Mouse (Mus musculus): ENCODE data around the gene Adarb2.
"Not testable (repeated sequence)": the region's sequence is repeated elsewhere in the genome, so short reads cannot be mapped to it uniquely, and the experiment has no call there.

Gene Adarb2

DNA sequence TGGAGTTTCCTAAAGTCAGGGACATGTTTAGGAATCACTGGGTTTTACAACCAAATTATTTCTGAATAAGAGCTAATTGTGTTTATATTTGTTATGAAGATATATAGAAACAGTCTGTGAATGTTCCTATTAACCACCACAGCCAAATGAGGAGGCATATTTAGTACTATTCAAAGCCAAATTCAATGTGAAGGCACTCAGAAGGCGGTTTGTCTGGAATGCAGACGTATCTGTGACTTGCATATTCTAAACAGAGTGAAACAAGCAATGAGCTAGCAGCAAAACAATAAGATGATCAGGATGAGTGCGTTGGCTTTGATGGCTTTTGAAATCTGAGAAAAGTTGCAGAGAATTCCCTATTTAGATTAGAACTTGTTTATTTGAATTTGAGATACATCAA, 387.8 kb downstream of the Adarb2 start:
- no peak for DNase-seq (ENCODE audit: low spot score)

DNA sequence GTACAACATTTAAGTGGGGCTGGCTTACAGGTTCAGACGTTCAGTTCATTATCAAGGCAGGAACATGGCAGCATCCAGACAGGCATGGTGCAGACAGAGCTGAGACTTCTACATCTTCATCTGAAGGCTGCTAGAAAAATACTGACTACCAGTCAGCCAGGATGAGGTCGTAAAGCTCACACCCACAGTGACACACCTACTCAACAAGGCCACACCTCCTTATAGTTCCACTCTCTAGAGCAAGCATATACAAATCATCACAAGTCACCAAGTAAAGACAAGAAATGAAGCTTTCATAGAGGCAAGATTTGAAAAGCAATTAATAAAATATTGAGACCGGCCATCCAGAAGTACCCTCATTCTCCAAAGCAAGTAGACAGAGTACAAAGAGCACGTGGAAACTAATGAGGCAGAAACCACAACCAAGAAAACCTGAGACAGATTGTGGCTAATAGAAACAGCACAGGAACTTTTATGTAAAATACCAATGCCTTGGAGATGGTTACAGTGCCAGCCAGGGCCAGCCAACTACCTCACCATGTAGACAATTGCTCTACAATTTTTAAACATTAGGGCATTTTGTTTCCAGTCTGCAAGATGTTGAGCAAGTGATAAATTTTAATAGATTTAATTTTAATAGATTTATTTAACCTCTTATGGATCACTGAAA, 394.4 kb downstream of the Adarb2 start:
- DNase-seq (ENCODE audit: low spot score) = no peak

DNA sequence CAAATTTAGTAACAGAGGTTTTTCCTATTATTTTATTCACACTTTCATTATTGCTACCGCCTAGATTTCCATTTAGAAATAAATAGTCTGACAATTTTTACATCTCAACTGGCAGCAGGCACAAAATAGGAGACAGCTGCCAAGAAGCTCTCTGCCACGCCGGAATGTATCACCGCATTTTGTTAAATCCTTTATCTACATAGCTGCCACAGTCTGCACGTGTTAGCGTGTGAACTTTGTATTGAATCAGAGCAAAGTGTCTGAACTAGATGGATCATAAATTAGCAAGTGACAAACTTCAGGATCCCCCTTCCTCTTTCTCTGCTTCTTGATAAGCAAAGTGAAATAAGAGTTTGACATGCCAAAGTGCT, 395.0 kb downstream of the Adarb2 start:
- no peak for DNase-seq (ENCODE audit: low spot score)

DNA sequence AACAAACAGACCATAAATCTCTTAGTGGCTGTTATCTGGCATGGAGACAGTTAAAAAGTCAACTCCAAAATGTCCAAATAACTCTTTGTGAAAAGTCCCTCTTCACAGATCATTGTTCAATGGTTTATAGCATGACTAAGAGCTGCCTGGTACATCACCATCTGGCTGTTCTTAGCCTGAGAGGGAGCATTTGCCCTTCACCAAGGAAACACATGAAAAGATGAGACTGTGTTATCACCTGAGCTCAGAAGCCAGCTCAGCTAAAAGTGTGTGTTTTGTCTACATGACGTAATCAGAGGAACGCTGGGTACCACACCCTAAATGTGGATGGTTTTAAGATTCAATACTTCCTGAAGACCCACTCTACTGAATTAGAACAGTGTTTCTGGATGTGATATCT, 403.0 kb downstream of the Adarb2 start:
- DNase-seq (ENCODE audit: low spot score) = no peak

DNA sequence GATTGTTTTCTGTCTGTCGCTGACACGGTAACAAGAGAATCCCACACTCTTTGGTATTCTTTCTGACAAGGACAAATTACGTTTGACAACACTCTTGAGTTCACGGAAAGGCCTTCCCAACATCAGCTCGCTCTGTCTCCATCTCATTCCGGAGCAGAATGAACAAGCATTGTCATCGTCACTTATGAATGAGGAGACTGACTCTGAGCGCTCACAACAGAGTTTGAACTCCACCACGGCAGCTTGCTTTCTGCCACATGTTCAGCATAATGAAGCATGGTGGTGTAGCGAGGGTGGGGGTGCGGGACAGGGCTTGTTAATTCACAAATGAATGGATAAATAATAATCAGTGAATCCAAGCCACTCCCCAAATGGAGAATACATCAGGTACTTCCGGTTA, 405.4 kb downstream of the Adarb2 start:
- no peak for DNase-seq (ENCODE audit: low spot score)

DNA sequence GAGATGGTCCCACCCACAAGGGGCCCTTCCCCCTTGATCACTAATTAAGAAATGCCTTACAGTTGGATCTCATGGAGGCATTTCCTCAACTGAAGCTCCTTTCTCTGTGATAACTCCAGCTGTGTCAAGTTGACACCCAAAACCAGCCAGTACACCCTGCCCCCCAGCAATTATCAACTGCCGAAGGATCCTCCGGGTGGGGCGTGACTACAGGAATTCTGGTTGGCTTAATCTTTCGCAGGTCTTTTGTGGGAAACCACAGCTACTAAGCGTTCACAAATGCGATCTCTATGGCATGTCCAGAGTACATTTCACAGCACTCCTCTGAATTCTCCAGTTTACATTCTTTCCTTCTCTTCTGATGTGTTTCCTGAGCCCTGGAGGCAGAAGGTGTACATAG, 406.3 kb downstream of the Adarb2 start:
- DNase-seq (ENCODE audit: low spot score) = not testable (repeated sequence)

DNA sequence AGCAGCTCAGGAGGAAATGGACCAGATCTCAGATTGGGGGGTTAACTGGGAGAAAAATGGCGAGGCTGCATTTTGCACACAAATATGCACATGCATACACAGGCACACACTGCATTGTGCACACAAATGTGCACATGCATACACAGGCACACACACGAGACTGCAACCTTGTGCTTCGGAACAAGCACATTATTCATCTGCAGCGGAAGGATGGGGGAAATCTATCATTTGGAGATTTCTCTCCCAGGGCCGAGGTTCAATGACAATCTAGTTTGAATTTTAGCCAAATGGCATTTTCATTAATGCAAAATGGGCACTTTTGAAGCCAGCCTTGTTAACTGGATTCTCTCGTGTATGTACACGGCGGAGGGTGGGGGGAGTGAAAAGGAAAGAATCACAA, 408.3 kb downstream of the Adarb2 start:
- no peak for DNase-seq (ENCODE audit: low spot score)

DNA sequence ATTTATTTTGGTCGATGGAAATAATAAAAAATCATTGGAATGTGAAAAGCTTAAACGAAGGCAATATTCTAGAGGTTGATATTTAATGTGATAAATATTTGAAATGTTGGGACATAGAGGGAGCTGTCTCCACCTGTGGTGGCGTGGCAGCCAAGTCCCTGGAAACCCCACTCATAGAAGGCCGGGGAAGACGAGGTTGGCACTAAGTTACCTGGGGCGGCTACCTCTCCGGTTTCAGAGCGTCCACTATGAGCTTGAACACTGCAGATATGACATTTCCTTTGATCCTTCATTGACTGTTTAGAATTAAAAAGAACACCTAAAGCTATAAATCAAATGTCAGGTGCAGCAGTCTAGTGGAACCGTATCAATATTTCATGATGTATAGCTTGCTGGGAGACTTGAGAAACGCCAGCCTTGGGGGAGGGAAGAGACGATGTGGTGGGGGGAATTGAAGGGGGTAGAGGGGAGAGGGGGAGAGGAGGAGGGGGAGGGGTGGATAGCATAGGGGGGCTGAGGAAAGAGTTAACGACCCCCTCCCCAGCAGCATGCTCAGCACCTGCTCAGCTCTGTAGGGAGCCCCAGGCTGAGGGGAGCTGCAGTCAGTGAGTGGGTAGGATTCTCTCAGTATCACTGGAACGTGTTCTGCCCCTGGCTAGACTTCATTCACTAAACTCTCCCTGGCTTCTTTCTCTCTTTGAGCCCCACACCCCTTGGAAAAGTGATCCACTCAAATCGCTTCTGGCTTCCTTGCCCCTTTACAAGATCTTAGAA, 410.1 kb downstream of the Adarb2 start:
- DNase-seq (ENCODE audit: low spot score) = no peak

DNA sequence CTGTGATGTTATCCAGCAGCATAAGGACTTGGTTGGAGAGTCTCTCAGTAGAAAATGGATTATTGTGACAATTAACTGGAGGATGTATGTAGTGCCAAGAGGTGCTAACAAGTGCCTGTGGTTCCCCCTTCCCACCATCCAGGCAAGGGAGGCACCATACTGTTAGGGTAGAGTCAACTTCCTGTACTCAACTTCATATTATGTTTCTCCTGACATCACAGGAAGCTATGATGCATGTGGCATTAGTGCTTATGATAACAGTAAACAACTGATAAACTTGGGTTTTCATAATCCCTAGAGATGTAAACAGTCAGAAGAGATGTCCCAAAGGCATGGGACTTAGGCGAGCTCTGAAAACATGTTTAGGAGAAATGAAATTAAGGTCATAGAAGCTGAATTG, 414.0 kb downstream of the Adarb2 start:
- no peak for DNase-seq (ENCODE audit: low spot score)

DNA sequence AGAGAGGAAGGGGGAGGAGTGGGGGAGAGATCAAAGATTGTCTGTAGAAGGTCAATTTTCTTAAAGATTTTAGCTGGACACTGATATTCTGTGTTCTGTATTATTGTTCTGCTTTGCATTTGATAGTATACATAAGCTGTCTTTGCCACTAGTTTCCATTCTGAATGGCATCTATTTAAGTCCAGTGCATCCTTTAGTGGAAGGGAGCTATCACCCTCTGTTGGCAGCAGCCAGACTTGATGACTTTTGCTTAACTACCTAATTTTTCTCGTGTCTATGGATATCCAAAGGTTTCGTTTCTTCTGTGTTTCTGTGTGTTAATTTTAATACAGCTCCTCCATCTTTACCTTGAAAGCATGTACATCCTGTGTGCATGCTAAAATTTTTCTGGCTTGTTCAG, 419.6 kb downstream of the Adarb2 start:
- no peak for DNase-seq (ENCODE audit: low spot score)

DNA sequence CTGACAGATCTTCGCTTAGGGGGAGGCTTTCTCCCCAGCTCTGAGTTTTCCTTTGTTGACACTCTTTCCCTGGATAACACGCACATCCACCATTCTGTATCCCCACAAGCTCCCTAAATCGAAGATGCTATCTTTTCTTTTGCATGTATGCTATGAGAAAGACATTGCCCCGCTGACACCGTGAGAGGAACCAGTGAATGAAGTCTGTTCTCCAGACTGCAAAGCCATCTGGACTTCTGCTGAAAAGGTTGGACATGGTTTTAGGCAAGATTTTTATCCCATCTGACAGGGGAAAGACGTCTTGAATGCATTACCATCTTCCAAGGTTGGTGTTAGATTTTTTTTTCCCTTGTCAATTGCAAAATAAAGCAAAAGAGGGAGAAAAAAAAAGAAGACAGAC, 426.9 kb downstream of the Adarb2 start:
- DNase-seq (ENCODE audit: low spot score) = no peak

DNA sequence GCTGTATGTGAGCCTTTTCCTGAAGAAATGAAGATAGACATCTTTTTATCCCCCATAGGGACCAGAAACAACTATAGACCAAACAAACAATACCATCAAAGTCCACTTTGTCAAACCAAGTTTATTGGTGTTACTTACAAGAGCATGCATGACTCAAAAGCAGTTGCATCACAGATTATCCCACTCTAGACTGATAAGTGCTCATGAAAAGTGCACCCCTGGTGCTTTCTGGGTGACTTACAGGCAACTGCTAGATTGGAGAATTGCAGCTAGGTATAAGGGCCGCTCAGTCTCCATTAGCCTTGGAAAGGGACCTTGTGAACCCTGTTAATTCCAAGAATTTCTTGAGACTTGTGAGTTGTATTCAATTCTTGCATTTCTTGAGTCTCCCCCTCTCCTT, 429.0 kb downstream of the Adarb2 start:
- DNase-seq (ENCODE audit: low spot score) = no peak

DNA sequence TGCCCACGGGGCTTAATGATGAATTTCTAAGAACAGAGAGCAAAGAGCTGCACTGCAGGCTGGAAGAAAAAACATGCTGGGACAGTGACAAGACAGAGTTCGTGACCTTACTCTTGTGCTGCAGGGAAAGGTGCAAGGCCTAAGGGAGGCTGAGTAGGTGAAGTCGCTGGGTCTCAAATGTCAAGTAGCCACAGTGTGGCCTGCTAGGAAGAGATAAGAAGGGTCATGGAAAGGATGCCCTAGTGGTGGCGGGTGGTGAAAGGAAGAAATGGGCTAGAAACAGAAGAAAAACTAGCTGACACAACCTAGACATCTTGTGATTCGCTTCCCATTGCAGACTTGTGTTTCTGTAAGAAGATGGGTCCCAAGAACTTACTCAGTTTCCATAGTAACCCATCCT, 429.4 kb downstream of the Adarb2 start:
- no peak for DNase-seq (ENCODE audit: low spot score)

DNA sequence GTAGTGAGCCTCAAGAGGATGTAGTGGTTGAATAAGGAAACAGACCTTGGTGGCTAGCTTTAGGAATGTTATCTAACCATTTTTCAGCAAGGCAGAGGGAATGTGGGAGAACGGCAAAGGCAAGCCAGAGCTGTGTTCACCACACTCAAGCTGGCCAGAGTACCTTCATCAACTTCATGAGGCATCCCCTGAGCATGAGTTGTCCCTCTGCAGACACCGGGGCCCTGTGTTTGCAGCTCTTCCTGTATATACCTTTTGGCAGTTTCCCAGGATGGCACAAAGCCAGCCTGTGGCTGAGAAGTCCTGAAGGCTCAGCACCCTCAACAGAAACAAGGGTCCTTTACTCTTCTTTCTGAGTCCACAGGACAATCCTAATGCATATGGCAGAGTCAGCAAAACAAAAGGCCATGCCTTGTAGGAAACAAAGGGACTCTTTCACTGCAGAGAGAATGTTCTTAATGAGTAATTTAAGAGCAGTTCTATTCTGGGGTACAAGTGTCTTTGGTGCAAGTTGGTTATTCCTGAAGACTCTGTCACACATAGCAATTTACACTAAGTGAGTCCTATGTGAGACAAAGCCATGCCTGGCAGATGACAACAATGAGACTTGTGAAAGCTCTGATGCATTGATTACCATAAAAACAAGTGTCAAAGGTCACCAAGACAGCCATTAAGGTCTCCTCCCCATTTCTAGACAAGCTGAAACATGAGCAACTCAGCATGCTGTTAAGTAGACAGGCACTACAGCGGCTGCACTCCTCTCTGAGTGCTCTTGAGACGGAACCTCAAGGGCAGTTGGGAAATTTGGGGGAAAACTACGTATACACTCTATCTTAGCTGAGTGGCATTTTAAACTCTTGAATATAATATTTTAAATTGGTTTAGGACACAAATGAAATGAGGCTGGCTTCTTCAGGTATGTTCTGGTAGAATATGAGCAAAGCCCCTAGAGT, 431.0 kb downstream of the Adarb2 start:
- DNase-seq (ENCODE audit: low spot score) = no peak

DNA sequence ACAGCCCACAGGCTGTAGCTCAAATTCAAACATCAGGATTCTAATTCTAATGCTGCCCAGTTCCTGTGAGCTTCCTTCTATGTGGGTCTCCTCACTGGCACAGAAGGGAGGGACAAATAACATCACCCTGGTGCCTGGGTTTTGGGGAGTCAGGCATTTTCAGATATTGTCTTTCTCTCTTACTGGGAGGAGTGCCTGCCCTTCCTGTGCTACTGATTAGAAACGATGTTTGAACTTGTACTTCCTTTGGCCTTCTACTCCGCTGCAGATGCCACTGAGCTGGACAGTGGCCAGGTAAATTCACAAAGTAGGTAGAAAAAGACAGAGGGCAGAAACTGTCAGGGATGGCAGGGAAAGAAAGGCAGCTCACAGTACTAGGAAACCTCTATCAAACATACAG, 439.4 kb downstream of the Adarb2 start:
- no peak for DNase-seq (ENCODE audit: low spot score)

DNA sequence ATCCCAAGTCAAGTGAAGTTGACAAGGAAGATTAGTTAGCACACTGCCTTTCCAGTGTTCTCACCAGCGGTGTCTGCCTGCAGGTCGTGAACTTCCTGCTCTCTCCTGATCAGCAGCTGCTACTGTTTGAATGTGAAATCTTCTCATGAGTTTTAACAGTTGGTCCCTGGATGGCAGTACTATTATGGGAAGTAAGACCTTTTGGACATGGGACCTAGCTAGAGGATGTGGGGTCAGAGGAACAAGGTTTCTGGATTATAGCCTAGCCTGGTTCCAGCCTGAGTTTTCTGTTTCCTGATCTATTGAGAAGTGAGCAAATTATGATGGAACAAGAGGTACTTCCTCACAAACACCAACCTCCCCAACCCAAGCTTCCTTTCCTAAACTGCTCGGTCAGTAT, 441.3 kb downstream of the Adarb2 start:
- no peak for DNase-seq (ENCODE audit: low spot score)

DNA sequence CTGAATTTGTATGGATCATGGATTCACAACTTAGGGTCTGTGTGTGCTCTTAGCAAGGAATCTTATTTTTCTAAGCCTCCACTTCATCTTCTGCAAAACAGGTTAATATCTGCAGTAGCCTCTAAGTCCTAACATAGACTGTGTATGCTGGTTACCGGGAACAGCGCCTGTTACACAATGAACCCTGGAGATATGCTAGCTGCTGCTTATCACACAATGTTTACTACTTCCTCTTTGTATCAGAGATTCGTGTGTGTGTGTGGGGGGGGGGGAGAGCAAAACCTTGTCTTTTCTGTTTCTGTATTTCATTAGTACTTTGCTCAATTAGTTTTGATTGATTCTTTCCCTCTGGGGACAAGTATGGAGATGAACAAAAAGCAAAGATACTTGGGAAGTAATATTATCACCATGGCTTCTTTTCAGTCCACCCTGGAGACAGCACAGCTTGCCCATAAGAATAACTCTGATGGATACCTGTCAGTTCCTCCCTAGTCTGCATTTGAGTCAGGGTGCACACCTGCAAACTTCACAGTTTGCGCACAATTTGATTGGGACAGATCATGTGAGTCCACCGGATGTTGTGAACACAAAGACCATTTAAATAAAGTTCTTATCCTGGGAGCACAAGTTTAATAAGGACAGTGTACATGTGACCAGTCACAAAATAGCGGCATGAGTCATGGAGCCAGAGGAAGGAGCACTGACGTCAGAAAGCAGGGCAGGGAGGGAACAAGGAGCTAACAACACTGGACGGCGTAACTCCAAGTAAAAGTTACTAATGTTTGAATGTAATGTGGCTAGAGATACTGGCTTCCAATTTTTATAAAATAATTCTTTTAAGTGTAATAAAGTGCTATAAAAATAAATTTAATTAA, 442.4 kb downstream of the Adarb2 start:
- DNase-seq (ENCODE audit: low spot score) = no peak

DNA sequence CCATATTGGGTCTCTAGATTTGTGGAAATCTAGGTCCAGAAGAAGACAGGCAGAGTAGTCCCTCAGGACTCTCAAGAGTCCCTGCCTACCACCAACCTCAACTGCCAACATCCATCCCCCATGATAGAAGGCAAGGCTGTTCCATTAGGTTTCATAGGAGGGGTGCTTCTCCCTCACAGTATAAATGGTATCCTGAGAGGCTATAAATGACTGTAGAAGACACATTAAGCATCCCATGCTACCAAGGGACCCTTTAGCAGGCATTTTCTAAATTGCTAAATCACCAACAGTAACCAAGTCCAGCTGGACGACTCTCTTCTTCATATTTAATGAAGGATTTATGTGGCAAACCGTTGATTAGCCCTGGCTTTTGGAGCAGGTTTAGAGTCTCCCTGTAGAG, 446.6 kb downstream of the Adarb2 start:
- DNase-seq (ENCODE audit: low spot score) = no peak

DNA sequence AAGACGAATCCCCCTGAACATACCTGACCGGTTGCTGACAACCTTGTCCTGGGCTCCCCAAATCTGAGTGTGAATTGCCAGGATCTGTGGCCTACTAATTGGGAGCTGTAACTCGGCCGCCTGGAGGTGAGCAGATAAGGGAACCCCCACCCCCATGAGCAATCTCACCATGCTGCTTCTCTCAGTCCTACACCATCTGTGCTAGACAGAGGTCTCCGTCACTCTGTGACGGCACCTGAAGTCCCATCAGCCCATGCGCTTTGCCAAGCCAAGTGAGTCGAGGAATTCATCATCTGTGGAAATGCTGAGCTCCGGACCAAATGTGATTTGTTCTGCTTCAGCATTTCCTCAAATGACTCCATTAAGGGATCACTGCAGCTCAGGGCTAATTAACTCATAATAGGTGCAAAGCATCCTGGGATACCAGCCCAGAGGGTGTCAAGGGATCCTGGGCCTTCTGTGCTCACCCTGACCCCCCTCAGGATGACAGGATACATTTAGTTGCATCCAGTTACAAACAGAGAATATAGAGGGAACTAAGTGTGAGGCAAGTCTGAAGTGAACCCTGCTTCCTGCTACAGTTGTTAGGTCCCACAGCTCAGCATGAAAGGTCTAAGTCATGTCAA, 462.1 kb downstream of the Adarb2 start:
- DNase-seq (ENCODE audit: low spot score) = no peak

DNA sequence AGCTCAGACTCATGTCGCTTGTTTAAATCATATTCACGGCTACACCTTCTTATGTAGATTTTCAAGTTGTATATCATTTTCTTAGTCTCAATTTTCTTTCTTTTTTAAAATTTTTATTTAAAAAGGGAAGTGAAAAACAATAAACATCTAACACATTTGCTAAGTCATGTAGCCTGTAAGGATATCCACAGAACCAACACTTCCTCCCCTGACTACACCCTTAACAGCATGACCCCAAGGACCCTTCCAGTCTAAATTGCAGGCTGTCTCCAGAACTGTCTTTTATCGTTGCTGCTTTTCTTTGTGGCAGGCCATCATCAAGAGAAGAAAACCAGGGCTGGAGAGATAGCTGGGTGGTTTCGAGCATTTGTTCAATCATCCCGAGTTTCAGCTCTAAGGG, 474.5 kb downstream of the Adarb2 start:
- no peak for DNase-seq (ENCODE audit: low spot score)

DNA sequence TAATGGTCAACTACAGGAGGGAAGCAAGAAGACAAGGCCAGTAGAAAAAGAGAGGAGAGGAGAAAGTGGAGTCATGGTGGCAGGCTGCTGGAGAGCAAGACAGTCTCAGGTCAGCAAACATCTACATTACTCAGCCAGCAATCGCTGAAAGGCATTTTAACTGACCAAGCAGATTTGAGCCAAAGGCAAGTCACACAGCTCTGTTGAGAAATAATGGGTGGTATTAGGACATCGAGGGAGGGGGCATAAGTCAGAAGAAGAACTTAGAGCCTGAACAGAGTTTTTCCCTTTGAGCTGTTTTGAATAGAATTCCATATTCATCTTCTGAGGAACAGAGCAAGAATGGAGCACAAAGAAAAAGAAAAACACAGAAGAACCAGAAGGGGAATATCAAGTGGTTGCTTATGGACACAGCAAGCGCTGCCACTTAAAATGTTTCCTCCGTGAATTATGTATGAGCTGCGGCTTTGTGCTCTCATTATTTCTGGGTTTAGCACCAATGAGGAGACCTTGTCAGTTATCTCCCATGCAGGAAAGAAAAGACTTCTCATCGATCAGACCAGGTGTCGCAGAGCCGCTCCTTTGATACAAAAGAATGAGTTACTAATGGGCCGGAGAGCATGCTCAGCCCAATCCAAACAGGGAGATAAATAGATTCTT, 477.9 kb downstream of the Adarb2 start:
- DNase-seq (ENCODE audit: low spot score) = no peak

All from c-Kit-positive CD71-positive TER-119-positive erythroid progenitor cells, embryonic 14.5 days (primary cell).